Comparison of ENCODE assay signal across 10 mouse cellular contexts in genomic region chrX:101981450-101981849, GRCm38 (mm10).
DNase-seq lines count a peak whose midpoint lies in the region; ATAC-seq lines count a peak whose summit lies in the region.
"Had no signal": no experiment of that assay in that cellular context is flagged by ENCODE, and none has a peak within 500 bp of the region (broad histone marks: within the 10 kb centered on the region; RNA-seq: fewer than 3 reads in every experiment).

No protein-coding gene starts in this region.

- ATAC-seq in hindbrain, embryonic 11.5 days (ENCODE audit: low FRiP score), result no peak
- no peak for ATAC-seq in hindbrain, embryonic 16.5 days
- ATAC-seq in CD4-positive, CD25-positive, alpha-beta regulatory T cell, adult 4 months, result peak; percentile 61
- ATAC-seq in common myeloid progenitor, adult 5-6 weeks (replicated peaks; ENCODE audit: low read depth, poor library complexity, severe bottlenecking), result peak; percentile 69

- H3K4me2 ChIP-seq in hindbrain, embryonic 11.5 days (replicated peaks; ENCODE audit: low read depth, low read length), result no peak overlapping the region
- no peak overlapping the region for H3K4me2 ChIP-seq in hindbrain, embryonic 16.5 days (ENCODE audit: low read length)

- peaks cover 3% of the 10 kb centered on the region; the same call in 1 of the 2 replicates for H3K27me3 ChIP-seq in hindbrain, embryonic 11.5 days (ENCODE audit: control insufficient read depth, insufficient read depth, low read length)
- peaks cover 2% of the 10 kb centered on the region; the same call in 1 of the 2 replicates for H3K27me3 ChIP-seq in hindbrain, embryonic 16.5 days (replicated peaks; ENCODE audit: control insufficient read depth, insufficient read depth, low read length)

- H3K36me3 ChIP-seq in hindbrain, embryonic 11.5 days (ENCODE audit: control insufficient read depth, insufficient read depth, low read length), result no peaks in the 10 kb centered on the region
- no peaks in the 10 kb centered on the region for H3K36me3 ChIP-seq in hindbrain, embryonic 16.5 days (ENCODE audit: control insufficient read depth, insufficient read depth, low read length)

- DNase-seq in hindbrain, embryonic 11.5 days (ENCODE audit: low spot score), result peak; percentile 25
- DNase-seq in 3T3-L1 (ENCODE audit: low read depth, low spot score), result peak; percentile 10
- no peak for DNase-seq in frontal cortex, postnatal 14 days (ENCODE audit: low spot score in 2 of 2)
- no peak for DNase-seq in adrenal gland, postnatal 4 days (ENCODE audit: low spot score in 2 of 2)
- no peak for DNase-seq in urinary bladder, postnatal 4 days (ENCODE audit: low spot score in 2 of 2)
- DNase-seq: adrenal gland, postnatal 10 days had no signal

- no peaks in the 10 kb centered on the region for H3K4me1 ChIP-seq in hindbrain, embryonic 11.5 days (replicated peaks; ENCODE audit: control insufficient read depth, insufficient read depth, low read length)
- H3K4me1 ChIP-seq in hindbrain, embryonic 16.5 days (ENCODE audit: control insufficient read depth, insufficient read depth, low read depth, low read length), result no peaks in the 10 kb centered on the region; the same call in 1 of the 2 replicates

- no peaks in the 10 kb centered on the region for H3K9me3 ChIP-seq in hindbrain, embryonic 11.5 days (ENCODE audit: control insufficient read depth, low read length)
- no peaks in the 10 kb centered on the region for H3K9me3 ChIP-seq in hindbrain, embryonic 16.5 days (ENCODE audit: control insufficient read depth, low read length)

- H3K9ac ChIP-seq in hindbrain, embryonic 11.5 days (ENCODE audit: low read depth, low read length), result no peak overlapping the region
- H3K9ac ChIP-seq in hindbrain, embryonic 16.5 days (ENCODE audit: low read depth, low read length), result no peak overlapping the region

- WGBS in hindbrain, embryonic 11.5 days, result 40% methylated on average over 2 of the region's 2 CpGs
- WGBS in hindbrain, embryonic 16.5 days, result 36% methylated on average over 2 of the region's 2 CpGs

- H3K4me3 ChIP-seq in hindbrain, embryonic 11.5 days (ENCODE audit: low read depth, low read length), result no peak overlapping the region
- H3K4me3 ChIP-seq in hindbrain, embryonic 16.5 days (ENCODE audit: low read length), result no peak overlapping the region
- H3K4me3 ChIP-seq: erythroblast, embryonic 14.5 days had no signal

- H3K27ac ChIP-seq in hindbrain, embryonic 11.5 days (ENCODE audit: low read depth, low read length), result no peak overlapping the region
- H3K27ac ChIP-seq in hindbrain, embryonic 16.5 days (ENCODE audit: low read depth, low read length), result no peak overlapping the region

Comparison
In these comparisons a context has a peak if more than half of its experiments do, and no peak if none do; other contexts are left out.
1. ATAC-seq: peak in CD4-positive, CD25-positive, alpha-beta regulatory T cell, adult 4 months (single experiment) and common myeloid progenitor, adult 5-6 weeks (single experiment); none in hindbrain, embryonic 11.5 days (single experiment) and hindbrain, embryonic 16.5 days (single experiment).
2. DNase-seq: peak in hindbrain, embryonic 11.5 days (single experiment) and 3T3-L1 (single experiment); none in frontal cortex, postnatal 14 days (0 of 2), adrenal gland, postnatal 4 days (0 of 2) and urinary bladder, postnatal 4 days (0 of 2).